Mouse (Mus musculus): ENCODE data around the gene Pate2. TPM values are rescaled to one million over a fixed set of nuclear protein-coding genes. Genes with fewer than 3 reads are reported as not detected.
A peak's percentile ranks its signal among the peaks of the same experiment; 100 is the strongest.

Gene Pate2
- polyA plus RNA-seq, 1 experiment from 2014 or later, result 0.27 TPM

- H3K27ac ChIP-seq (ENCODE audit: low read depth, low read length), result no peak overlapping the region; the same call in 1 of the 2 replicates
- no peaks in the 10 kb centered on the region for H3K4me1 ChIP-seq (replicated peaks; ENCODE audit: control insufficient read depth, insufficient read depth, low read length)
- H3K4me3 ChIP-seq (ENCODE audit: low read depth, low read length), result no peak overlapping the region
- no peak overlapping the region for H3K9ac ChIP-seq (ENCODE audit: low read depth, low read length)
- no peak overlapping the region for H3K4me2 ChIP-seq (replicated peaks; ENCODE audit: low read depth)
- no peaks in the 10 kb centered on the region for H3K27me3 ChIP-seq (replicated peaks; ENCODE audit: control insufficient read depth, insufficient read depth, low read length)
- H3K9me3 ChIP-seq (ENCODE audit: control insufficient read depth), result no peaks in the 10 kb centered on the region
- ATAC-seq, result no peak
- H3K36me3 ChIP-seq (ENCODE audit: control insufficient read depth, insufficient read depth), result no peaks in the 10 kb centered on the region
- no peak for TF ChIP-seq CTCF (IDR thresholded peaks at IDR 0.05; ENCODE audit: low read depth)
- WGBS, result 68% methylated on average over 13 of the region's 13 CpGs
Observed at GRCm38 (mm10) chr9:35539001-35539750, 30.9 kb upstream of the Pate2 start.

- H3K4me3 ChIP-seq (ENCODE audit: low read depth, low read length), result no peak overlapping the region
- TF ChIP-seq CTCF (IDR thresholded peaks at IDR 0.05; ENCODE audit: low read depth), result no peak
- ATAC-seq, result no peak
- H3K9me3 ChIP-seq (ENCODE audit: control insufficient read depth), result no peaks in the 10 kb centered on the region
- no peaks in the 10 kb centered on the region for H3K36me3 ChIP-seq (ENCODE audit: control insufficient read depth, insufficient read depth)
- no peak overlapping the region for H3K27ac ChIP-seq (ENCODE audit: low read depth, low read length)
- no peaks in the 10 kb centered on the region for H3K4me1 ChIP-seq (replicated peaks; ENCODE audit: control insufficient read depth, insufficient read depth, low read length)
- 84% methylated on average over 5 of the region's 5 CpGs for WGBS
- H3K4me2 ChIP-seq (replicated peaks; ENCODE audit: low read depth), result no peak overlapping the region
- no peaks in the 10 kb centered on the region for H3K27me3 ChIP-seq (replicated peaks; ENCODE audit: control insufficient read depth, insufficient read depth, low read length)
- H3K9ac ChIP-seq (ENCODE audit: low read depth, low read length), result no peak overlapping the region
Observed at GRCm38 (mm10) chr9:35541024-35541423, 29.1 kb upstream of the Pate2 start.

- Histone ChIP-seq H3K4me2 (replicated peaks; ENCODE audit: low read depth) (no peak overlapping the region), H3K9me3 (ENCODE audit: control insufficient read depth) (no peaks in the 10 kb centered on the region), H3K4me1 (replicated peaks; ENCODE audit: control insufficient read depth, insufficient read depth, low read length) (no peaks in the 10 kb centered on the region), H3K27ac (ENCODE audit: low read depth, low read length) (no peak overlapping the region), H3K27me3 (replicated peaks; ENCODE audit: control insufficient read depth, insufficient read depth, low read length) (no peaks in the 10 kb centered on the region), H3K4me3 (ENCODE audit: low read depth, low read length) (no peak overlapping the region), H3K36me3 (ENCODE audit: control insufficient read depth, insufficient read depth) (no peaks in the 10 kb centered on the region), H3K9ac (ENCODE audit: low read depth, low read length) (no peak overlapping the region)
- TF ChIP-seq CTCF (IDR thresholded peaks at IDR 0.05; ENCODE audit: low read depth), result peak; percentile 86
- ATAC-seq, result peak; percentile 72
- WGBS, result 8% methylated on average over 6 of the region's 6 CpGs
Observed at GRCm38 (mm10) chr9:35541488-35541887, 28.6 kb upstream of the Pate2 start.

- H3K9ac ChIP-seq (ENCODE audit: low read depth, low read length), result no peak overlapping the region
- 63% methylated on average over 6 of the region's 6 CpGs for WGBS
- no peak for TF ChIP-seq CTCF (IDR thresholded peaks at IDR 0.05; ENCODE audit: low read depth)
- no peak for ATAC-seq
- H3K4me3 ChIP-seq (ENCODE audit: low read depth, low read length), result no peak overlapping the region
- no peak overlapping the region for H3K27ac ChIP-seq (ENCODE audit: low read depth, low read length)
- H3K9me3 ChIP-seq (ENCODE audit: control insufficient read depth), result no peaks in the 10 kb centered on the region
- H3K4me1 ChIP-seq (replicated peaks; ENCODE audit: control insufficient read depth, insufficient read depth, low read length), result no peaks in the 10 kb centered on the region
- H3K36me3 ChIP-seq (ENCODE audit: control insufficient read depth, insufficient read depth), result no peaks in the 10 kb centered on the region
- no peaks in the 10 kb centered on the region for H3K27me3 ChIP-seq (replicated peaks; ENCODE audit: control insufficient read depth, insufficient read depth, low read length)
- H3K4me2 ChIP-seq (replicated peaks; ENCODE audit: low read depth), result no peak overlapping the region
Observed at GRCm38 (mm10) chr9:35541941-35542340, 28.1 kb upstream of the Pate2 start.

GRCm38 (mm10) chr9:35543099-35543860 lies 26.8 kb upstream of the Pate2 start:
- Histone ChIP-seq H3K27ac (ENCODE audit: low read depth, low read length) (no peak overlapping the region), H3K36me3 (ENCODE audit: control insufficient read depth, insufficient read depth) (no peaks in the 10 kb centered on the region), H3K4me2 (replicated peaks; ENCODE audit: low read depth) (no peak overlapping the region), H3K27me3 (replicated peaks; ENCODE audit: control insufficient read depth, insufficient read depth, low read length) (no peaks in the 10 kb centered on the region), H3K4me3 (ENCODE audit: low read depth, low read length) (no peak overlapping the region), H3K4me1 (replicated peaks; ENCODE audit: control insufficient read depth, insufficient read depth, low read length) (no peaks in the 10 kb centered on the region), H3K9ac (ENCODE audit: low read depth, low read length) (no peak overlapping the region), H3K9me3 (ENCODE audit: control insufficient read depth) (no peaks in the 10 kb centered on the region)
- no peak for ATAC-seq
- 81% methylated on average over 14 of the region's 14 CpGs for WGBS
- no peak for TF ChIP-seq CTCF (IDR thresholded peaks at IDR 0.05; ENCODE audit: low read depth)

GRCm38 (mm10) chr9:35544666-35545065 lies 25.4 kb upstream of the Pate2 start:
- H3K36me3 ChIP-seq (ENCODE audit: control insufficient read depth, insufficient read depth), result no peaks in the 10 kb centered on the region
- H3K27me3 ChIP-seq (replicated peaks; ENCODE audit: control insufficient read depth, insufficient read depth, low read length), result no peaks in the 10 kb centered on the region
- WGBS, result 63% methylated on average over 2 of the region's 2 CpGs
- no peak overlapping the region for H3K9ac ChIP-seq (ENCODE audit: low read depth, low read length)
- H3K27ac ChIP-seq (ENCODE audit: low read depth, low read length), result no peak overlapping the region
- H3K4me1 ChIP-seq (replicated peaks; ENCODE audit: control insufficient read depth, insufficient read depth, low read length), result no peaks in the 10 kb centered on the region
- no peaks in the 10 kb centered on the region for H3K9me3 ChIP-seq (ENCODE audit: control insufficient read depth)
- no peak overlapping the region for H3K4me3 ChIP-seq (ENCODE audit: low read depth, low read length)
- no peak overlapping the region for H3K4me2 ChIP-seq (replicated peaks; ENCODE audit: low read depth)
- ATAC-seq, result no peak
- no peak for TF ChIP-seq CTCF (IDR thresholded peaks at IDR 0.05; ENCODE audit: low read depth)

All from intestine, postnatal 0 days (tissue).